Mouse (Mus musculus) heart, embryonic 14.5 days (tissue): ENCODE measurements around the gene Hoga1. TPM values are rescaled to one million over a fixed set of nuclear protein-coding genes. Genes with fewer than 3 reads are reported as not detected.

Source experiments
- ATAC-seq: fragments of 200-750 bp; cut with Nextera tagmentation; 2 replicates; pipeline ENCODE4 v1.8.0; 2017; ENCODE audit warnings: low read depth, moderate TSS enrichment; ENCODE audit not compliant: insufficient number of reproducible peaks, insufficient read depth, low FRiP score
- H3K27ac ChIP-seq, 2 experiments: fragments of 200-500 bp in 1 of 2; fragments of 300-500 bp in 1 of 2; sonication (generic) in 1 of 2; replicated peaks in 1 of 2; 2 replicates each; pipeline ENCODE4 v1.5.1; 2012 to 2014; ENCODE audit warnings: low read depth in 2 of 2, low read length in 2 of 2, control low read depth in 1 of 2, mild to moderate bottlenecking in 1 of 2, mixed read lengths in 1 of 2; ENCODE audit not compliant: control insufficient read depth in 1 of 2, insufficient read depth in 1 of 2
- H3K27me3 ChIP-seq: fragments of 300-500 bp; sonication (generic); 2 replicates; pipeline ENCODE4 v1.6.1; 2014; ENCODE audit warnings: mild to moderate bottlenecking, low read length, control low read depth; ENCODE audit not compliant: control insufficient read depth, insufficient read depth
- H3K36me3 ChIP-seq: fragments of 300-500 bp; sonication (generic); 2 replicates; pipeline ENCODE4 v1.6.1; 2014; ENCODE audit warnings: mild to moderate bottlenecking, control low read depth, low read length, mixed read lengths; ENCODE audit not compliant: control insufficient read depth, insufficient read depth
- H3K4me1 ChIP-seq, 2 experiments: fragments of 200-500 bp in 1 of 2; fragments of 300-500 bp in 1 of 2; sonication (generic) in 1 of 2; 2 replicates each; pipeline ENCODE4 v1.6.1; 2012 to 2014; ENCODE audit warnings: low read length in 2 of 2, control low read depth in 1 of 2, mixed read lengths in 1 of 2; ENCODE audit not compliant: control insufficient read depth in 2 of 2, insufficient read depth in 2 of 2
- H3K4me2 ChIP-seq: fragments of 300-500 bp; sonication (generic); 2 replicates; pipeline ENCODE4 v1.6.1; 2014; ENCODE audit warnings: mild to moderate bottlenecking, low read length
- H3K4me3 ChIP-seq, 2 experiments: fragments of 200-500 bp in 1 of 2; fragments of 300-500 bp in 1 of 2; sonication (generic) in 1 of 2; 2 replicates each; pipeline ENCODE4 v1.5.1; 2012 to 2014; ENCODE audit warnings: low read length in 2 of 2, mild to moderate bottlenecking in 2 of 2, control low read depth in 1 of 2, low read depth in 1 of 2, moderate library complexity in 1 of 2; ENCODE audit not compliant: control insufficient read depth in 1 of 2, insufficient read depth in 1 of 2
- H3K9ac ChIP-seq: fragments of 300-500 bp; sonication (generic); 2 replicates; pipeline ENCODE4 v1.6.1; 2014; ENCODE audit warnings: mild to moderate bottlenecking, low read length
- H3K9me3 ChIP-seq: fragments of 300-500 bp; sonication (generic); 2 replicates; pipeline ENCODE4 v1.6.1; 2016; ENCODE audit warnings: low read length, control low read depth; ENCODE audit not compliant: control insufficient read depth
- WGBS: fragments of 180-500 bp; shearing (Covaris S2); extraction: QIAGEN DNeasy Blood & Tissue Kit; methylation state at CpG from one replicate; pipeline ENCODE4 v1.1.7; 2014; 5-methylcytosine and 5-hydroxymethylcytosine counted together
- polyA plus RNA-seq: library from polyadenylated mRNA; unstranded; fragments of >200 nt; fragmentation: Nextera tagmentation; extraction: Ambion mirVana; gene quantifications from 2 replicates; pipeline ENCODE4 v1.2.1, GENCODE M21; 2014

Hoga1 gene
- polyA plus RNA-seq, 1 experiment from 2014 or later, result 0.76 TPM

DNA sequence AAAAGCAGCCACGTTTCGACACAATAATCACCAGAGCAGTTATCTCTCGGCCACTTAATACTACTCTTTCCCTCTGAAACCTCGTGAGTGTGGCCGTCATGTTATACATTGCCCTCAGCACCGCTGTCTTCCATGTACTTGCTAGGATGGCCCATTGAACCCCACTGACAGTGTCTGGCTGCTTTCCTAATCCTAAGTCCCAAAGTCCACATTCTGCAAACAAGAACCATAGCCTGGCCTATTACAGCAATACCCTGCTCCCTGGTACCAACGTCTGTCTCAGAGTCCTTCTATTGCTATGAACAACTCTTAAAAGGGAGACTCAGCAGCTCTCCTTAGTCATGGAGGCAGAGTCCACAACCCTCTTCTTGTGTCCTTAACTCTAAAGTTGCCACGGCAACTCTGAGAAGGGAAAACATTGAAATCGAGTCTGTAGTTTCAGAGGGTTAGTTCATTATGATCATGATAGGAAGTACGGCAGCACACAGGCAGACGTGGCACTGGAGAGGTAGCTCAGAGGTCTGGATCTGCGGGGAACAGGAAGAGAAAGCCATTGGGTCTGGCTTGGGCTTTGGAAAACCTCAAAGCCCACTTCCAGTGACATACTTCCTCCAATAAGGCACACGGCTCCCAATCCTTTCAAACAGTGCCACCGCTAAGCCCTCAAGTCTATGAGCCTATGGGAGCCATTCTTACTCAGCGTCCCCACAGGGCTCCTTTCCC is 26.6 kb downstream of the Hoga1 start:
- H3K27ac ChIP-seq, result no peak overlapping the region
- H3K4me2 ChIP-seq, result no peak overlapping the region
- peaks cover 3 to 5% of the 10 kb centered on the region in 2 experiments; a peak in 2 of 4 replicates for H3K4me1 ChIP-seq
- H3K4me3 ChIP-seq, result no peak overlapping the region
- 66% methylated on average over 15 of the region's 15 CpGs for WGBS
- H3K9me3 ChIP-seq, result no peaks in the 10 kb centered on the region
- ATAC-seq, result no peak
- H3K36me3 ChIP-seq, result peaks cover 10% of the 10 kb centered on the region; the same call in 1 of the 2 replicates
- H3K27me3 ChIP-seq, result no peaks in the 10 kb centered on the region
- no peak overlapping the region for H3K9ac ChIP-seq

DNA sequence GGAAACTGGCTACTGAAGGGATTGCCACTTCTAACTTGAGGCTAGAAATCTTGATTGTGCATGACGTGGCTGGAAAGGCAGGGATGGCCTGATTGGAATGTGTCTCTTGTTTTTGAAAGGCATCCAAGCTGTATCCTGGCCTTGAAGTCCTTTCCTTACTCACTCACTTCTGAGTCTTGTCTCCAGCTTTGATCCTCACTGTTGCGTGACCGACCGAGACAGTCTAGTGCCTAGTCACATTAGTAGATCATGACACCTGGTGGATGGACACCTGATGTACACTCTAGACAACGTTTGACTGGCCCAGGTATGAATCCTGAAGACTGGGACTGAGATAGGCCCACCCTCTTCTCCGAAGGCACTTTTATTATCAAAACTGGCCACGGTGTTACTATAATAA is 27.4 kb downstream of the Hoga1 start:
- Histone ChIP-seq H3K4me3 (no peak overlapping the region), H3K27me3 (no peaks in the 10 kb centered on the region), H3K36me3 (peaks cover 10% of the 10 kb centered on the region; the same call in 1 of the 2 replicates), H3K27ac (no peak overlapping the region), H3K9me3 (no peaks in the 10 kb centered on the region), H3K4me2 (no peak overlapping the region), H3K9ac (no peak overlapping the region), H3K4me1 (peaks cover 3 to 5% of the 10 kb centered on the region in 2 experiments; a peak in 2 of 4 replicates)
- ATAC-seq, result no peak
- 58% methylated on average over 7 of the region's 7 CpGs for whole genome bisulfite sequencing

GRCm38 (mm10) chr19:42075051-42075450 is 29.6 kb downstream of the Hoga1 start:
- ATAC-seq, result no peak
- no peak overlapping the region for H3K27ac ChIP-seq
- H3K9ac ChIP-seq, result no peak overlapping the region
- H3K36me3 ChIP-seq, result peaks cover 10% of the 10 kb centered on the region; the same call in 1 of the 2 replicates
- 85% methylated on average over 2 of the region's 2 CpGs for WGBS
- no peaks in the 10 kb centered on the region for H3K27me3 ChIP-seq
- no peaks in the 10 kb centered on the region for H3K9me3 ChIP-seq
- H3K4me1 ChIP-seq, result no peaks in the 10 kb centered on the region
- no peak overlapping the region for H3K4me3 ChIP-seq
- H3K4me2 ChIP-seq, result no peak overlapping the region

DNA sequence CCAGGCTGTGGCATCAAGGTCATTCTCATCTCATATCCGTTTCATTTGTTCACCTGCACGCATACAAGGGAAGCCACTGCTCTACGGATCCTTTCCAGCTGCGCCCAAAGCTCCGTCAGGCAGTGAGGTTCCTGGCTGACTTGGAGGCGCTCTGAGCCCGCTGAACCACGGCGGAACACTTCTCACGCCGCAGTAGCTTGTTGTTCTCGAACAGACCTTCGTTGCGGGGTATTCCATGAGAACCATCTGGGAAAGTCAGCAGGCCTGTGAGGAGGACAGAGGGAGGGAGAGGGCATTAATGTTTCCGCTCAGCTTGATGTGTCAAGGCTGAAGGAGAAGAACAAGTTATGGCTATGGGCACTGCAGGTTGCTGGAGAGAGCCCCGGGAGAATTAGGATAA is 30.6 kb downstream of the Hoga1 start:
- H3K4me2 ChIP-seq, result no peak overlapping the region
- H3K36me3 ChIP-seq, result peaks cover 10% of the 10 kb centered on the region; the same call in 1 of the 2 replicates
- no peaks in the 10 kb centered on the region for H3K4me1 ChIP-seq
- no peak overlapping the region for H3K9ac ChIP-seq
- WGBS, result 88% methylated on average over 16 of the region's 16 CpGs
- no peaks in the 10 kb centered on the region for H3K27me3 ChIP-seq
- H3K27ac ChIP-seq, result no peak overlapping the region
- no peaks in the 10 kb centered on the region for H3K9me3 ChIP-seq
- H3K4me3 ChIP-seq, result no peak overlapping the region
- no peak for ATAC-seq

DNA sequence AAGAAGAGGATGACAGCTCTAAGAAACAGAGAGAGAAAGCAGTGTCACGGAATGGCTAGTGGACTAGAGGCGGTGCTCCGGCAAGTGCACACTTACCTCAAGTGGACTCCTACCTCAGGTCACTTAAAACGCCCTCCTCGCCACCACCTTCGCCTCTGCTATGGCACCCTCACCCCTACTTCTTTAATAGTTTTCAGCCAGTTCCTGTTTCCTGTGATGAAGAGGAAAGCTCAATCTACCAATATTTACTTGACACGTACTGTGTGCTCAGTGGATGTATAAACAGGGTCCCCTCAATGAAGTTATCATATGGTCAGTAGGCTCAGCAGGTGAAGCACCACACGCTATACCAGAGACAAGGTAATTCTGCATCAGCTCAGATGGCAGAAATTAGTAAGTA is 33.2 kb downstream of the Hoga1 start:
- WGBS, result 90% methylated on average over 8 of the region's 8 CpGs
- Histone ChIP-seq H3K27me3 (no peaks in the 10 kb centered on the region), H3K4me3 (no peak overlapping the region), H3K9me3 (no peaks in the 10 kb centered on the region), H3K9ac (no peak overlapping the region), H3K27ac (no peak overlapping the region), H3K4me2 (no peak overlapping the region), H3K4me1 (no peaks in the 10 kb centered on the region), H3K36me3 (peaks cover 10% of the 10 kb centered on the region; the same call in 1 of the 2 replicates)
- no peak for ATAC-seq

DNA sequence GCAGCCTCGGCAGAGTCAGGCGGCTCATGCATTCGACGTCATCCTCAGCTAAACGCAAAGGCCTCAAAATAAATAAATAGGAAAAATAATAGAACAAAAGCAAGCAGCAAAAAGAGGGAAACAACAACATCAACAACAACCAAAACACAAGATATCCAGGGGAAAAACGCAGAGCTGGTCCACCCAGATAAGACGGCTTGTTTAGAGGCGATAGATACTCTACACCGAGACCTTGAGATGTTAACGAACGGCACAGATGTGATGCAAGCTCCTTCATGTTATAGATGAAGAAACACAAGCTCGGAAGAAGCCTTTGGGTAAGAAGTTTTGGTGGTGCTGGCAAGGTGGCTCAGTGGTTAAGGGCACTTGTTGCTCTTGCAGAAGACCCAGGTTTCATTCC is 33.6 kb downstream of the Hoga1 start:
- H3K4me3 ChIP-seq, result no peak overlapping the region

DNA sequence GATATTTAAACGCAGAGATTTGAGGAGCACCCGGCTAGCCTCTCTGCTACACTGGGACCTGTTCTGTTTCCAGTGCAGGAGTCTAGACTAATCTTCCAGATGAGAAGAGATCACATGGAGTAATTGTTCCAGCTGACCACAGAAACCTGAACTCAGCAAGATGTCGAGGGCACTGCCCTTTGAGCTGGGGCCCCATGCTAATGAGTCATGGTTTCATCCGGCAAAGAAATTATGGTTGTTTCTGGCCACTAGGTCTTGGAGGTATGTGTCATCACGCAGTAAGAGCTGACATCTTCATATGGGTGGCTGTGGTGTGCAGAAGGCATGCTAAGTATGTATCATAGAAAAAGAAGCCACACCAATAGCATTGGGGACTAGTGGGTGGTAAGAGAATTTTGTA is 34.5 kb downstream of the Hoga1 start:
- WGBS, result 74% methylated on average over 5 of the region's 5 CpGs
- Histone ChIP-seq H3K36me3 (peaks cover 10% of the 10 kb centered on the region; the same call in 1 of the 2 replicates), H3K4me3 (no peak overlapping the region), H3K27ac (no peak overlapping the region), H3K9me3 (no peaks in the 10 kb centered on the region), H3K4me2 (no peak overlapping the region), H3K27me3 (no peaks in the 10 kb centered on the region), H3K4me1 (no peaks in the 10 kb centered on the region), H3K9ac (no peak overlapping the region)
- ATAC-seq, result no peak

More for the DNA sequence above, 33.6 kb downstream of the Hoga1 start:
- Histone ChIP-seq H3K4me1 (no peaks in the 10 kb centered on the region), H3K27me3 (no peaks in the 10 kb centered on the region), H3K9ac (no peak overlapping the region), H3K36me3 (peaks cover 10% of the 10 kb centered on the region; the same call in 1 of the 2 replicates), H3K27ac (no peak overlapping the region), H3K9me3 (no peaks in the 10 kb centered on the region), H3K4me2 (no peak overlapping the region)
- 91% methylated on average over 12 of the region's 12 CpGs for WGBS
- ATAC-seq, result no peak
